Mouse (Mus musculus) erythroblast, embryonic 14.5 days (primary cell): ENCODE results near the gene Tns3.

Source experiments
- GATA1 ChIP-seq: IDR thresholded peaks from 2 replicates; pipeline ENCODE4 v1.6.1; 2012; ENCODE audit warnings: low read length, inconsistent platforms, mixed read lengths
- TAL1 ChIP-seq: IDR thresholded peaks from 3 replicates; pipeline ENCODE4 v1.6.1; 2012; ENCODE audit warnings: low read length, inconsistent platforms, mixed read lengths

- no peak for TF ChIP-seq GATA1
- TF ChIP-seq TAL1: no peak
Observed at GRCm38 (mm10) chr11:8469537-8469936, 194.8 kb downstream of the Tns3 start.
